Mouse (Mus musculus) CH12.LX (cell line): ENCODE measurements at regions not wholly inside any gene's neighbourhood (a gene's known extent, or its start where the extent isn't known, plus 50 kb on each side); places are given as distances from the start of the nearest gene placed in this dataset.

Experiments
- EP300 ChIP-seq: IDR thresholded peaks from 2 replicates; pipeline ENCODE4 v1.6.1; 2011; ENCODE audit warnings: low read length, improper control_type of control experiment
- KAT2A ChIP-seq: IDR thresholded peaks from 2 replicates; pipeline ENCODE4 v1.6.1; 2012; ENCODE audit warnings: low read length, improper control_type of control experiment, inconsistent platforms; ENCODE audit not compliant: insufficient replicate concordance
- MAFK ChIP-seq: IDR thresholded peaks from 2 replicates; pipeline ENCODE4 v1.6.1; 2011; ENCODE audit warnings: low read length, improper control_type of control experiment; ENCODE audit not compliant: insufficient replicate concordance
- MAZ ChIP-seq: IDR thresholded peaks from 2 replicates; pipeline ENCODE4 v1.6.1; 2012; ENCODE audit warnings: low read depth, mild to moderate bottlenecking, inconsistent platforms, low read length, improper control_type of control experiment, moderate library complexity
- SIN3A ChIP-seq: IDR thresholded peaks from 2 replicates; pipeline ENCODE4 v1.6.1; 2012; ENCODE audit warnings: low read length, improper control_type of control experiment, inconsistent platforms
- SMC3 ChIP-seq: IDR thresholded peaks from 2 replicates; pipeline ENCODE4 v1.6.1; 2011; ENCODE audit warnings: low read depth, low read length, improper control_type of control experiment
- TCF12 ChIP-seq: IDR thresholded peaks from 2 replicates; pipeline ENCODE4 v1.6.1; 2014; ENCODE audit warnings: low read depth, mild to moderate bottlenecking, inconsistent platforms, low read length, improper control_type of control experiment
- USF2 ChIP-seq: conservative IDR thresholded peaks from 2 replicates; pipeline ENCODE4 v1.6.1; 2011; ENCODE audit warnings: low read depth, low read length, improper control_type of control experiment
- ZC3H11A ChIP-seq: IDR thresholded peaks from 2 replicates; pipeline ENCODE4 v1.6.1; 2012; ENCODE audit warnings: low read depth, mild to moderate bottlenecking, inconsistent platforms, low read length, improper control_type of control experiment

- no peak for TF ChIP-seq SIN3A
- no peak for TF ChIP-seq TCF12
- no peak for TF ChIP-seq EP300
- no peak for TF ChIP-seq SMC3
- TF ChIP-seq MAZ = no peak
- no peak for TF ChIP-seq KAT2A
- no peak for TF ChIP-seq ZC3H11A
- no peak for TF ChIP-seq USF2
- TF ChIP-seq MAFK = no peak
Observed at GRCm38 (mm10) chr2:148532051-148532450, 88.7 kb upstream of the Cd93 start.
